Mouse (Mus musculus) neural tube, embryonic 11.5 days (tissue): ENCODE results near the gene Zfp536. TPM values are rescaled to one million over a fixed set of nuclear protein-coding genes. Genes with fewer than 3 reads are reported as not detected.

Source experiments
- ATAC-seq: fragments of 200-750 bp; cut with Nextera tagmentation; 2 replicates; pipeline ENCODE4 v1.8.0; 2017; ENCODE audit warnings: moderate number of reproducible peaks, mild to moderate bottlenecking, moderate TSS enrichment, moderate library complexity; ENCODE audit not compliant: insufficient read depth, low FRiP score, low TSS enrichment
- DNase-seq: peaks from one replicate; pipeline ENCODE4 v3.0.0-alpha.2; 2015; ENCODE audit warnings: low spot score
- H3K27ac ChIP-seq: fragments of 300-500 bp; sonication (generic); 2 replicates; pipeline ENCODE4 v1.5.1; 2014; ENCODE audit warnings: low read depth, mild to moderate bottlenecking, low read length
- H3K27me3 ChIP-seq: fragments of 300-500 bp; sonication (generic); 2 replicates; pipeline ENCODE4 v1.6.1; 2014; ENCODE audit warnings: mild to moderate bottlenecking, low read length, mixed read lengths; ENCODE audit not compliant: control insufficient read depth, insufficient read depth
- H3K36me3 ChIP-seq: fragments of 300-500 bp; sonication (generic); 2 replicates; pipeline ENCODE4 v1.6.1; 2014; ENCODE audit warnings: mild to moderate bottlenecking, low read length, moderate library complexity, mixed read lengths; ENCODE audit not compliant: control insufficient read depth, insufficient read depth
- H3K4me1 ChIP-seq: fragments of 300-500 bp; sonication (generic); 2 replicates; pipeline ENCODE4 v1.6.1; 2014; ENCODE audit warnings: low read length, mixed read lengths; ENCODE audit not compliant: control insufficient read depth, insufficient read depth
- H3K4me2 ChIP-seq: fragments of 300-500 bp; sonication (generic); 2 replicates; pipeline ENCODE4 v1.6.1; 2014; ENCODE audit warnings: low read depth, mild to moderate bottlenecking, moderate library complexity
- H3K4me3 ChIP-seq: fragments of 300-500 bp; sonication (generic); 2 replicates; pipeline ENCODE4 v1.5.1; 2014; ENCODE audit warnings: low read depth, low read length
- H3K9ac ChIP-seq: fragments of 300-500 bp; sonication (generic); 2 replicates; pipeline ENCODE4 v1.6.1; 2014; ENCODE audit warnings: mild to moderate bottlenecking, low read length
- H3K9me3 ChIP-seq: fragments of 300-500 bp; sonication (generic); 2 replicates; pipeline ENCODE4 v1.6.1; 2016; ENCODE audit warnings: low read length; ENCODE audit not compliant: control insufficient read depth
- WGBS: fragments of 180-500 bp; shearing (Covaris S2); extraction: QIAGEN DNeasy Blood & Tissue Kit; methylation state at CpG from one replicate; pipeline ENCODE4 v1.1.7; 2014; 5-methylcytosine and 5-hydroxymethylcytosine counted together
- polyA plus RNA-seq: library from polyadenylated mRNA; unstranded; fragments of >200 nt; fragmentation: Nextera tagmentation; extraction: Ambion mirVana; gene quantifications from 2 replicates; pipeline ENCODE4 v1.2.1, GENCODE M21; 2014

Zfp536 gene
- polyA plus RNA-seq, 1 experiment from 2014 or later, result 23.6 TPM

DNA sequence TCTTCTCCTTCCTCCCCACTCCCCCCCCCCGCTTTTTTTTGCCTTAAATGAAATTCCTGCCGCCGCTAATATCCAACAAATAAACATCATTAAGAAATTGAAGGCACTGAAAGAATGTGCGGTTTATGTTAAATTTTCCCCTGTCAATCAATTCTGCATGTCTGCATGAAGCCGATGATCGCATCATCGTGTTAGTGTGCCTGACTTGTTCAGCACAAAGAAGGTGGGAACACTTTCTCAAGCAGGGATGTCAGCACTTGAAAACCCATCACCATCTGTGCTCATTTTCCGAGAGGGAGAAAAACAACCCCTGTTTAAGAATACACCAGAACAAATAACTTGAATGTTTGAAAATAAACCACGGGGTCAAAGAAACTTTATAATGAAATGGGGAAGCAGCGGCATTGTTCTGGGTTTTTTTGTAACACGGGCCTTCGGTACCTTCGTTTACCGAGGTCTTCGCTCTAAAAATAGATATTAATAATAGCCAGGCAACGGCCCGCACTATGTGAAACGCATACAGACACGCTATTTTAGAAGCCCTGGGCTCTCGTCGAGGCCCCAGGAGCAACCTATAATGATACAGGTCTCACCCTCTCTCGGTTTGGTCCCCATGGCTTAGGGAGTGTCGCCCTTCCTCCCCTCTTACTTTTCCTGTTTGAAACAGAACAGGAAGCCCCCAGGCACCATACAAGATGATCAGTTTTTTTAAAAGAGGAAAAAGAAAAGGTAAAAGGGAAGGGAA lies 83.7 kb downstream of the Zfp536 start:
- Histone ChIP-seq H3K27ac (peak overlapping the region; percentile 78), H3K9me3 (no peaks in the 10 kb centered on the region), H3K36me3 (no peaks in the 10 kb centered on the region), H3K4me1 (peaks cover 19% of the 10 kb centered on the region), H3K27me3 (no peaks in the 10 kb centered on the region), H3K4me2 (peak overlapping the region; percentile 34), H3K4me3 (no peak overlapping the region), H3K9ac (peak overlapping the region; percentile 15; the same call in 1 of the 2 replicates)
- no peak for ATAC-seq
- peak; percentile 61 for DNase-seq
- WGBS, result 41% methylated on average over 23 of the region's 23 CpGs

DNA sequence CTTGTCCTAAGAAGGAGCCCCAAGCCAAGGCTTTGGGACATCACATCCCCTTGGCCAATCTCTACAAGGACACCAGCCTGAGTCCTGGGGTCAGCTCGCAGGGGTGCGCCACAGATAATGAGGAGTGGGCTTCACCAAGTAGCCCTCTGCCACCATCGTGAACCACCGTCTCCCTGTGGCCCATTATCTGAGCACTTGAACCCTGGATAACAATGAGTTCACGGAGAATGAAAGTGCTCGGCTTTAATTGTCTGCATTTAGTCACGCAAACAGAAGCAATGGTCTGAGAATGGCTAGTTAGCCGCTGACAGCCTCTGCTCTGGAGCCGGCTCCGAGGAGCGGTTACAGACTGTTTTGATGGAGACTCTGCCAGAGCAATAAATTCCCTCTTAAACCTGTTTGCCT lies 84.3 kb downstream of the Zfp536 start:
- H3K9ac ChIP-seq, result no peak overlapping the region
- H3K4me3 ChIP-seq, result no peak overlapping the region
- H3K9me3 ChIP-seq, result no peaks in the 10 kb centered on the region
- H3K27me3 ChIP-seq, result no peaks in the 10 kb centered on the region
- ATAC-seq (peak; percentile 76), DNase-seq (peak; percentile 50)
- no peak overlapping the region for H3K27ac ChIP-seq
- no peaks in the 10 kb centered on the region for H3K36me3 ChIP-seq
- WGBS, result 29% methylated on average over 11 of the region's 11 CpGs
- H3K4me2 ChIP-seq, result peak overlapping the region; percentile 12
- peaks cover 19% of the 10 kb centered on the region for H3K4me1 ChIP-seq

DNA sequence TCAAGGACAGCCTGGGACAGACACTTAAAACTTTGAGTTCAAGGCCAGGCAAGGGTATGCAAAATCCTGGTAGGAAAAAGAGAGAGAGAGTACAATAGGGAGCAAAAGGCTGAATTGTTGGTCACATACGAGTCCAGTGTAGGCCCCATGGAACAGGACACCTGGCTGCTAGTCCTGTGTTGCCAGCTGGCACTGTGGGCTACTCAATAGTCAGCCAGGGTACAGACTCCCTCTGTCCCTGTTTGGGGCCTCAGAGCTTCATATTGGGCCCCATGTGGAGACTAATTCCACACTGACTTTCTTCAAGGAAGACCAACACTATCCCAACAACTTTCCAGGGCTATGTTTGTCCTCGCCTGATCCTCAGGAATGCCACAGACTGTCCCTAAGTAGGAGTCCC lies 87.1 kb downstream of the Zfp536 start:
- Histone ChIP-seq H3K4me3 (no peak overlapping the region), H3K9ac (no peak overlapping the region), H3K27me3 (no peaks in the 10 kb centered on the region), H3K9me3 (no peaks in the 10 kb centered on the region), H3K27ac (no peak overlapping the region), H3K4me1 (peaks cover 16% of the 10 kb centered on the region), H3K4me2 (no peak overlapping the region), H3K36me3 (no peaks in the 10 kb centered on the region)
- no peak for DNase-seq
- ATAC-seq, result no peak
- 81% methylated on average over 2 of the region's 2 CpGs for WGBS

DNA sequence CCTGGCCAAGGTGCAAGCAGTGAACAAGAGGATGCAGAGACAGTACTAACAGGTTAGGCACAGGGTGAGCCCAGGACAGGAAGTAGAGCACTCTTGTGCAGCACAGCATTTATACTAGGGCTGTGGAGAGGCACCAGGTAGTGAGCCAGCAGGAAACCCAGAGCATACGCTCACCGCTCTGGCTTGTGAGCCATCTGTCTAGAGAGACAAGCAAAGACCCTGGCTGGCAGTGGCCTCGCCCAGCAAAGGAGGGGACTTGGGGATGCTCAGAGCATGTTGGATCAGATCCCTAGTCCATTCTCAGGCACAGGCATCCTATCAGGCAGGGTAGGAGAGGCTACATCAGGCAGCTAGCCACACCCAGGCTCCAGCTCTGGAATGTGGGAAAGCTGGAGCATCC lies 88.2 kb downstream of the Zfp536 start:
- H3K4me2 ChIP-seq, result no peak overlapping the region
- H3K27me3 ChIP-seq, result no peaks in the 10 kb centered on the region
- DNase-seq (no peak), ATAC-seq (no peak)
- no peaks in the 10 kb centered on the region for H3K36me3 ChIP-seq
- no peak overlapping the region for H3K27ac ChIP-seq
- no peak overlapping the region for H3K9ac ChIP-seq
- H3K9me3 ChIP-seq, result no peaks in the 10 kb centered on the region
- no peak overlapping the region for H3K4me3 ChIP-seq
- WGBS, result 86% methylated on average over 3 of the region's 3 CpGs
- peaks cover 10% of the 10 kb centered on the region for H3K4me1 ChIP-seq

DNA sequence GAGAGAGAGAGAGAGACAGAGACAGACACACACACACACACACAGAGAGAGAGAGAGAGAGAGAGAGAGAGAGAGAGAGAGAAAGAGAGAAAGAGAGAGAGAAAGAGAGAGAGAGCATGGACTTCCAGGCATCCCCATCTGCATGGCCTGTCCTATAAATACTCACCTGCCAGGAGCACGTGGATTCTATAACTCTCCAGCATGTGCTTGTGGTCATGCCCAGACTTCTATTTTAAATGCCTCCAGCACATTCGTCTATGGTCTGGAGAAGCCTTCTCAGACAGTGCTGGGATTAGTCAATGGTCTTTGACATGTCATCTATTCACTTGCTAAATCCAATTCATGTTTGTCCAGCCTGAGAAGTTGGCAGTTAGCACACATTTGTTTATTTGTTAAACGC lies 92.1 kb downstream of the Zfp536 start:
- WGBS, result 68% methylated on average over 3 of the region's 3 CpGs
- no peaks in the 10 kb centered on the region for H3K4me1 ChIP-seq
- H3K27ac ChIP-seq, result no peak overlapping the region
- no peaks in the 10 kb centered on the region for H3K36me3 ChIP-seq
- H3K9me3 ChIP-seq, result no peaks in the 10 kb centered on the region
- DNase-seq, result no peak
- no peak for ATAC-seq
- H3K27me3 ChIP-seq, result no peaks in the 10 kb centered on the region
- no peak overlapping the region for H3K4me2 ChIP-seq
- no peak overlapping the region for H3K9ac ChIP-seq
- H3K4me3 ChIP-seq, result no peak overlapping the region

DNA sequence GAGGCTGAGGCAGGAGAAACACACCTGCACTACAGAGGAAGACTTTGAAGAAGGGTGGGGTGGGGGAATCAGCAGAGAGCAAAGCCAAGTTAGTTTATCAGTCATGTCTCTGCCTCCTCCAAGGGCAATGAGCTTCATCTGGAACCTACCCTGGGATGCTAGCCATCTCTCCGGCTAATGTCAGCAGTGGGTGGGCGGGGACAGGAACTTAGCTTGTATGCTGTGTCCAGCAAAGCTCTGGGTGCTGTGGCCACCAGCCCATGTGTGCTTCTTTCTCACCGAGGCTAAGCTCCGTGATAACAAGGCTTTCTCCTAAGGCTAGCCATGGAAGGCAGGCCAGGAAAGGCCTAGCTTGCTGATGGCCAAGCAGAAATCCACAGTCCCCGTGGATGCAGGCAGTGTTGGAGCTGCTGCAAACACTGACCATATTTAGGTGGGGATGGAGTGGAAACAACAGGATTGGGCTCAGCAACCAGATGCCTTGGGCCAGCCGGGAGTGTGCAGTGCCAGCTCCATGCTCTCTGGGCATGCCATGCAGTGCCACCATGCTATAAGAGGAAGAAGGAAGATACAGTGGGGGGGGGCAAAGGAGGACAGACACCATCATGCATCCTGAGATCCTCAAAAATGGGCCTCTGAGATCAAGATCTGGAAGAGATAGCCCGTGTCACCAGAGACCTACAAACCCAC lies 109.6 kb downstream of the Zfp536 start:
- H3K4me1 ChIP-seq, result no peaks in the 10 kb centered on the region
- no peak overlapping the region for H3K27ac ChIP-seq
- no peaks in the 10 kb centered on the region for H3K27me3 ChIP-seq
- WGBS, result 89% methylated on average over 7 of the region's 7 CpGs
- DNase-seq (no peak), ATAC-seq (no peak)
- H3K9me3 ChIP-seq, result no peaks in the 10 kb centered on the region
- no peak overlapping the region for H3K4me3 ChIP-seq
- H3K36me3 ChIP-seq, result no peaks in the 10 kb centered on the region
- H3K9ac ChIP-seq, result no peak overlapping the region
- no peak overlapping the region for H3K4me2 ChIP-seq

DNA sequence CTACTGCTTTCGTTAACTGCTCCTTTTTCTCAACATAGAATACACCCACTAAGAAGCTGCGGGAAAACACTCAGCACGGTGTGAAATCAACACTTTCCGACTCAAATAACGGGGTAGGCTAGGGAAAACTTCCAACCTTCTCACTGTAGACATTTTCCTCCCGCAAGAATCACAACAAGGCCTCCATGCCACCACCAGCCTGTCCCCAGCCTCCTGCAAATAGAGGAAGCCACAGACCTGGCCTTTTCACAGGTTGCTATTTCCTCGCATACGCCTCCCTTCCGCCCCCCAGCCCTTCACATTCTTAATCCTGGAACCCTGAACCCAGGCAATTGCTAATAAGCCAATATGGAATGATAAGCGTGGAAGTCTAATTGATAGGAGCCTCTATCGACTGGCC lies 124.8 kb downstream of the Zfp536 start:
- 88% methylated on average over 11 of the region's 11 CpGs for WGBS
- no peaks in the 10 kb centered on the region for H3K36me3 ChIP-seq
- DNase-seq, result no peak
- ATAC-seq, result no peak
- no peak overlapping the region for H3K4me3 ChIP-seq
- peaks cover 4% of the 10 kb centered on the region; the same call in 1 of the 2 replicates for H3K4me1 ChIP-seq
- no peak overlapping the region for H3K9ac ChIP-seq
- no peaks in the 10 kb centered on the region for H3K9me3 ChIP-seq
- no peak overlapping the region for H3K27ac ChIP-seq
- H3K4me2 ChIP-seq, result no peak overlapping the region
- no peaks in the 10 kb centered on the region for H3K27me3 ChIP-seq

DNA sequence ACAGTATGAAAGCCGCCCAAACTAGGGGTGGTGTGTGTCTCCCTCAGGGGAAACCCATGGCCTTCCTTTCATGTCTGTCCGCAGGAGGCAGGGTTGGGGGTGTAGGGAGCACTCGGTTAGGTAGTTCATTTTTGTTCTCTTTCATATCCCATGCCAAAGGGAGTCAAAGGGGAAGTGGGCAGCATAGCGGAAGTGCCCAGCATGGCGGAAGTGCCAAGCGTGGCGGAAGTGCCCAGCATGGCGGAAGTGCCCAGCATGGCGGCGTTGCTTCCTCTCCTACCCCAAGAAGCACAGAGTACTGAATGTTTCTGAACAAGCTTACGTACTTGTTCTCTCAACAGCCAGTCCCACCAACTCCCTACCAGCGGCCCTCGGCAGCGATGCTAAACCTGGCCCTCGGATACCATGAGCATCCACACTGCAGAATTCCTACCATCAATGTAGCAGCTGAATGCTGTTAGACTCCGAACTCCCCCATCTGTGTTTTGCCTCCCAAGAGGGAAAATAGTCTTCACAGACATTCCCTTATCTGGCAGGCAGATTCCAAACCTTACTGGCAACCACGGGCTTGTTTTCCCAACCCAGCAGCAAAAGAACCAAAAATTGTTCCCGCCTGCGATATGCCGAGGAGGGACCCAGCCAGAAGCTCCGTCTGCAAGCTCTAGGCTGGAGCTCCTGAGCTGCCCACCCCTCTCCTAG lies 125.4 kb downstream of the Zfp536 start:
- ATAC-seq (no peak), DNase-seq (no peak)
- Histone ChIP-seq H3K27me3 (no peaks in the 10 kb centered on the region), H3K27ac (no peak overlapping the region), H3K9ac (no peak overlapping the region), H3K9me3 (no peaks in the 10 kb centered on the region), H3K36me3 (no peaks in the 10 kb centered on the region), H3K4me2 (no peak overlapping the region), H3K4me3 (no peak overlapping the region), H3K4me1 (peaks cover 4% of the 10 kb centered on the region; the same call in 1 of the 2 replicates)
- WGBS, result 93% methylated on average over 21 of the region's 21 CpGs
